Mouse (Mus musculus): ENCODE data around the gene Extl2.
A peak's percentile ranks its signal among the peaks of the same experiment; 100 is the strongest.

Extl2 gene

GRCm38 (mm10) chr3:116006978-116007940 is at the start of gene Extl2, which contains the start of gene Slc30a7:
Gene Extl2, plus strand, starts transcription at chr3:116007462.
Gene Slc30a7, minus strand, starts transcription at chr3:116007406.
- peak; percentile 86 for DNase-seq

GRCm38 (mm10) chr3:115961311-115962027 is 45.8 kb upstream of the Extl2 start:
- no peak for DNase-seq

- no peak for DNase-seq
These were observed 45.2 kb upstream of the Extl2 start for GRCm38 (mm10) chr3:115962028-115962415.

GRCm38 (mm10) chr3:115963597-115963996 is 43.7 kb upstream of the Extl2 start:
- DNase-seq = no peak

GRCm38 (mm10) chr3:115964071-115964470 is 43.2 kb upstream of the Extl2 start:
- no peak for DNase-seq

GRCm38 (mm10) chr3:115968745-115969530 is 38.3 kb upstream of the Extl2 start:
- no peak for DNase-seq

GRCm38 (mm10) chr3:115971045-115971785 is 36.0 kb upstream of the Extl2 start:
- no peak for DNase-seq

- no peak for DNase-seq
These were observed 35.2 kb upstream of the Extl2 start for GRCm38 (mm10) chr3:115971891-115972646.

GRCm38 (mm10) chr3:115974228-115974627 is 33.0 kb upstream of the Extl2 start:
- DNase-seq = no peak

- no peak for DNase-seq
These were observed 32.3 kb upstream of the Extl2 start for GRCm38 (mm10) chr3:115974995-115975394.

- DNase-seq = no peak
These were observed 28.3 kb upstream of the Extl2 start for GRCm38 (mm10) chr3:115979000-115979399.

GRCm38 (mm10) chr3:115983217-115983616 is 24.0 kb upstream of the Extl2 start:
- no peak for DNase-seq

GRCm38 (mm10) chr3:115984653-115985052 is 22.6 kb upstream of the Extl2 start:
- no peak for DNase-seq

- DNase-seq = no peak
These were observed 21.9 kb upstream of the Extl2 start for GRCm38 (mm10) chr3:115985183-115985892.

GRCm38 (mm10) chr3:115992103-115992502 is 15.2 kb upstream of the Extl2 start:
- DNase-seq = no peak

GRCm38 (mm10) chr3:115992588-115992987 is 14.7 kb upstream of the Extl2 start:
- no peak for DNase-seq

GRCm38 (mm10) chr3:115993025-115993424 is 14.2 kb upstream of the Extl2 start:
- no peak for DNase-seq

- no peak for DNase-seq
These were observed 10.3 kb upstream of the Extl2 start for GRCm38 (mm10) chr3:115996929-115997328.

- DNase-seq = no peak
These were observed 831 bp upstream of the Extl2 start for GRCm38 (mm10) chr3:116006284-116006977.

GRCm38 (mm10) chr3:116007941-116008440 is 729 bp downstream of the Extl2 start:
- peak; percentile 72 for DNase-seq
